Mouse (Mus musculus) layer of hippocampus, adult 11-12 months (tissue): Measurements from ENCODE around the gene Armh2.
A peak's percentile ranks its signal among the peaks of the same experiment; 100 is the strongest.

Experiments
- DNase-seq: peaks from one replicate; pipeline ENCODE4 v3.0.0; 2022; ENCODE audit warnings: low spot score

Gene Armh2

DNA sequence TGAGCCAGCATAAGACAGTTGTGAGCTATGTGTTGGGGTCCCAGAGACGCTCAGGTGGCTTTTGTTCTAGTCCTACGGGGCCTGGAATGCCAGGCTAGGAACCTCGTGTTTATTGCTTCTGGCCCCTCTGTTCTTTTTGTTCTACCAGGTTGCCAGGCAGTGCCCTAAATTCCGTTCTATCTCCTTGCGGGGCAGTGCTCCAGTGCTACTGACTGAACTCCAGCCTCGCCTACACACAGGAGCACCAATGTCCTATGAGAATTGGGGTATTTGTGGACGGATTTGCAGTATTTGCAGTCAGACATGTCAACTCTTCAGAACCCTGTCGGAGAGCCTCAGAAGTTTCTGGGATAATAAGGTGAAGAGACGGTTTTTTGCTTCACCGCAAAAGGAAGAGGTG is at the start of gene Armh2:
Armh2 (plus strand) TSS at position 205 of the 400 bp plus-strand sequence.
- DNase-seq = no peak

DNA sequence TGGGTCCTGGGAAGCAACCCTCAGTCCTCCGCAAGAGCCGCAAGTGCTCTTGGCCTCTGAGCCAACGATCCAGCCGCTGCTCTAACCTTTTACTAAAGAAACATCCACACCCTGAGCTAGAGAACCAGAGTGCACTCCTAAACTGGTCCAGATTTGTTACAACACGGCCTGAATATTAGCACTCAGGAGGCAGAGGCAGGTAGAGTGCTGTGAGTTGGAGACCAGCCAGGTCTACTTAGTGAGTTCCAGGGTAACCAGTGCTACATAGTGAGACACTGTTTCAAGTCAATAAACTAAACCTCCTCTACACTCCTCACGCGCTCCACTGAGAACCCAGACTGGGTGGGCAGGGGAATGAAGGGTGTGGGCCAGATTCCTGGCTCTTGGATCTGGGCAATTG is 47.7 kb upstream of the Armh2 start:
- no peak for DNase-seq

DNA sequence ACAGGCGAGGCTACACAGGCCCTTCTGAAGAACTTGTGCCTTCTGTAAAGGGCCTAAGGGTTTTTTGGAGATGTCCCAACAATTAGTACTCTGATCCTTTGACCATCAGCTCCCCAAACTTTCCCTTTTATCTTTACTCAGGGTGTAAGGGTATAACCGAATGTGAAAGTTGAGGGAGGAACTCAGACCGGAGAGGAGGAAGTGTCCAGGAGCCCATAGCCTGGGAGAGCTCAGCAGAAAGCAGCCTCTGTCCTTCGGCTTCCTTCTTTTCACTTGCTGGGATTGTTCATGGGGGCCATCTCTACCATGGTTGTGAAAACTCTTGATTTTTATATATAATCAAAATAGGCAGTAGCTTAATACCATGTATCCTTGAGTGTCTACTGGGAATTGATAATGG is 42.3 kb upstream of the Armh2 start:
- DNase-seq = no peak

DNA sequence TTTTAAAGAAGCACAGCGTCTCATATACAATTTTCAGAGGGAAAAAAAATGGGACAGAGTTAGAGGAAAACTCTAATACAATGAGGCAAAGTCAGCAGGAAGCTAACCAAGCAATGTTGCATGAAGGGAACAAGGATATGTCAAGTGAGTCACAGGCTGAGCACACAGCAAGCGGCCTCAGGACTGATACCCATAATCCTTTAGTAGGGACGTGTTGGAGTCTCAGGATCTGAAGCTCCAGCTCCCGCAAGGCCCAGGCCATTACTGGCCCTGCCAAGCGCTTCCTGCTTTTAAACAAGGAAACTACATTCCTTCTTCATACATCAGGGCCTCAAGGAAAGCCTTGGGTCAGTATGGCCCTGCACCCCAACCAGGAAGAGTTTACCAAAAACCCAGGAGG is 38.9 kb upstream of the Armh2 start:
- DNase-seq = no peak

DNA sequence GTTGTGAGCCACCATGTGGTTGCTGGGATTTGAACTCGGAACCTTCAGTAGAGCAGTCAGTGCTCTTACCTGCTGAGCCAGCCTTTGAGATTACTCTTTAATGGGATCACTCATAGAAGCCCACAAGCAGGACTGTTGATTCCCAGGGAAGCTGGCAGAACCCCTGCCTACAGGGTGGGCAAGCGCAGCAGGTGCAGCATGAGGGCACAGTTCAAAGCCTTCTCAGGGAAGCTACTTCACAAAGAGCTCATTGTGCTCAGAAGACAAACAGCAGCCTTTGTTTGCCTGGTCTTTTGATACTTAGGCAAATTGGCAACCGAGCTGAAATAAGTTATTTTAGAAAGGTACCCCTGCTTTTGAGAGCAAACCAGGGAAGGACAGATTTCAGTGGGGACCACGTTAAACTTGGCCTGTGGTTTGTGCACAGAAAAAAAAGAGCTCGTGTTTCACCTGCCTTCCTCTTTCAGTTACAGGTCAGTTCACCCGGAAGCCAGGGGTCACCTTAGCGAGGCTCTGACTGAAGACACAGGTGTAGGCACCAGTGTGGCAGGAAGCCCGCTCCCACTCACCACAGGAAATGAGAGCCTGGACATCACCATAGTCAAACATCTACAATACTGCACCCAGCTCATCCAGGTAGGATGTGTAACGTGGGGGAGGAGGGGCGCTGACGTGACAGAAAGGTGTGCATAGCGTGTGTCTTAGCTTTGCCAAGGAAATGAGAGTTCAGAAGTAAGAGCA is 31.2 kb upstream of the Armh2 start:
- no peak for DNase-seq

DNA sequence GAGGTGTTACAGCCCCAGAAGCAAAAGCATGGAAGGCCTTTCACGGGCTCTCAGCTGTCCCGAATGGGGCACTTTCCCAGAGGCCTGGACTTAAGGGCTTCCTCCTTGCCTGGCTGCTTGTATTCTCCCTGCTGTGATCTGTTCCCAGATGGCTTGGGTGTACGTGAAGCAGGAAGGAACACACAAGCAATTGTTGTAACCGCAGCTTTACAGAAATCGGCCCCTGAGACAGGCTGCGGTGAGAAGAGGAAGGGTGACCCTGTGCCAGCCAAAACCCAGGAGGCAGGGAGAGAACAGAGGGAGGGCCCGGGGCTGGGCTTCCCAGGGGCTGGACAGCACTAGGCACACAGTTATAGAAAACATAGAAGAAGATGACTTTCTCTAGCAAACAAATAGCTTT is 30.1 kb upstream of the Armh2 start:
- DNase-seq = no peak

DNA sequence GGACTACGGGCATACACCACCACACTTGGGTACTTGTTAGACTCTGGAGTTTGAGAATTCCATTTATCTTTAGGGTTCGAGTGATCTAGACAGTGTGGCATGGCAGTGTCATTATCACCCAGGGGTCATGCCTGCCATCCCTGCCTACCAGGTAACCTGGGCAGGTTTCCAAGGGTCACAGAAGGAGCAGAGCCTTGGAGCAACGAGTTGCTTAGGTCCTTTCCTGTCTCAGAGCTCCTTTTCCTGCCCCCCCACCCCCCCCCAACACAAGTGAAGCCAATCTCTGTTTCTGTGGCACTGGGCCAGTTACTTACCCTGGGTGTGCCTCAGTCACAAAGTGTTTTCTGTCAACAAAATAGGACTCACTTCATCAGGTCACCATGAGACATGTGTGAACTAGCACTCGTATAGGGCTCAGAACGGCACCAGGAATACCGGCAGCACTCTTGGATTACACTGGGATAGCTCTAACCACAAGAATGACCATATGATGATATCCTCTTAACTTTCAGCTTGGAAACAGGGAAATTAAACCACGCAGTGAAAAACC is 28.4 kb upstream of the Armh2 start:
- DNase-seq = no peak

DNA sequence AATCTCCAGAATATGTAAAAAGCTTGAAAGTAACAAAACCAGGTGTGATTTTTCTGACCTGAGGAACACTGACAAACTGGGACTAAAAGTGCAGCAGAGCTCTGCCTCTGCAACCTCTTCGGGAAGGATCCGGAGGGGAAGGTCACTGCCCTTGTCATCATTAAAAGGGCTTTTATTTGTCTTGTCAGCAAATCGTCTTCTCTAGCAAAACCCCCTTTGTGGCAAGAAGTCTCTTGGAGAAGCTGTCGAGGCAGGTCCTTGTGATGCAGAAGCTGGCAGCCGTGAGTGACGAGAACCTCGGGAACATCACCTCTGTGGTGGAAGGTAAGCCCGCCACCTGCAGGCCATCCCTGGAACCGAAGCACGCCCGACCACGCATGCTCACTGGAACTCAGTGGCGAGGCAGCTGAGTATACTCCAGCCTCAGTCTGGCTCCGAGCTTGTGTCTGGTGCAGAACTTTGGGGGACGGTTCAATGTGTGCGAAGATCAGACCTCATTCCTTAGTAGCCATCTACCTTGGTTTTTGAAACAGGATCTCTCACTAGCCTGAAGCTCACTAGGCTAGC is 27.5 kb upstream of the Armh2 start:
- DNase-seq = peak; percentile 90

DNA sequence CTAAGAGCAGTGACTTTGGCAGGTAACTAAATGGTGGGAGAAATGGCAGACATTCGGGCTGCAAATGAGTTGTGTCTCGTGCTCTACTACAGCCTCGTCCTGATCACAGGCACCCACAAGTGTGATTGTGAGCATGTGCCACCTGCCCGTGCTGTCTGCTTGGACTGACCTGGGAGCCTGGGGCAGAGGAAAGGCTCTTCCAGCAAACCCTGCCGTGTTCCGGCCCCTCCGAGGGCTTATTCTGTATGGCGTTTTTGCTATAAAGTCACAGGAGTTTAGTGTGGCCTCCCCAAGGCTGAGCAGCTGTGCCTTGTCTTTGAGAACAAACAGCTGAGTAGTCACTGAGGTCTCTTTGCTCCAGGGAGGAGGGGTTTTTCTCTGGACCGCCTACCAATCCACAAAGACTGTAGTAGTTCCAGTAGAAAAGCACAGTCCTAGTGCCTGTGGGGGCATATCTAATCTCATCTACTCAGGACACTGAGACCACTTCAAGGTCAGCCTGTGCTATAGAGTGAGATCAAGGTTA is 26.6 kb upstream of the Armh2 start:
- no peak for DNase-seq

DNA sequence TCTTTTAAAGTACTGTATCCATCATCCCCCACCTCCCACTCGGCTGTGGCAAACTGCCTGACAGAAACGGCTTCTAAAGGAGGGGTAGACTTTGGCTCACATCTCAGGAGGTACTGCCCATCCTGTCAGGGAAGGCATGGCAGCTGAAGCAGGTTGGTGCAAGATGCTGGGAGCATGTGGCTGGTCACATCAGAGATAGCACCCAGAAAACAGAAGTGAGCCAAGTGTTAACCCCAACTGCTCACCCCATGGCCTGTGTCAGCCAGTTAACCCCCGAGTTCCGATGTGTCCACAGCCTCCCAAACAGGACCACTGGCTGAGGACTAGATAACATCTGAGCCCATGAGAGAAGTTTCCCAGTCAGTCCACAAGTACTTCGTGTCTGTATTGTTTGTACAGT is 25.4 kb upstream of the Armh2 start:
- DNase-seq = no peak

DNA sequence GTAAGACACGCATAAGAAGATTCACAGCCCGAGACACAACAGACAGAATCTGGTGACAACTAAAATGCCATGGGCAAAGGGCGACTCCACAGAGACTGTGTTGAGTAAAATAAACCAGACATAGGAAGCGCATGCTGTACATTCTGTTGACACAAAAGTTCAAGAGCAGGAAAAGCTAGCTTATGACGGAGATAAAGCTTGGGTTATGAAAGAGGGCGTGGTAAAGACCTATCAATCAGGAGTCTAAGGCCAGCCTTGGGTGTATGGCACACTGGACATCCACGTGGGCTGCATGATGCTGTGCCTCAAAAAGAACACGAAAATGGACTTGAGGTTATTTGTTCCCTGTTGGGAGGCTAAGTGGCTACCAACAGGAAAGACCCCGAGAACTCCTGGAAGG is 24.6 kb upstream of the Armh2 start:
- no peak for DNase-seq

DNA sequence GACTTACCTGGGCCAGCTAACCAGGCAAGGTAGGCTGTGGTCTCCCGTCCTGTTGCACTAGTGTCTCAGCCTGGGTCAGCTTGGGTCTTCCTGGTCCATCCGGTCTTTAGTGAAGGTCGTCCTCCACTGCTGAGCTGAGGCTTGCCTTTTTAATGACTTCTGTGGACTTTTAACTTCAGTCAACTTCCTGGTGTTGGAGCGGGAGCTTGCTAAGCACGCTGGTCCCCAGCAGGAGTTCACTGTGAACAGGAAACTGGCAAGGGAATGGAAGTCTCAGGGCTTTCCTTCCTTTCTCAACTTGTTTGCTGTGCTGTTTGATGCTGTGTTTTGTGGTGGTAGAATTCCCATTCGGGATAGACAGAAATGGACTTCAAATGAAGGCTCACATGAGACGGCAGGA is 23.4 kb upstream of the Armh2 start:
- no peak for DNase-seq

DNA sequence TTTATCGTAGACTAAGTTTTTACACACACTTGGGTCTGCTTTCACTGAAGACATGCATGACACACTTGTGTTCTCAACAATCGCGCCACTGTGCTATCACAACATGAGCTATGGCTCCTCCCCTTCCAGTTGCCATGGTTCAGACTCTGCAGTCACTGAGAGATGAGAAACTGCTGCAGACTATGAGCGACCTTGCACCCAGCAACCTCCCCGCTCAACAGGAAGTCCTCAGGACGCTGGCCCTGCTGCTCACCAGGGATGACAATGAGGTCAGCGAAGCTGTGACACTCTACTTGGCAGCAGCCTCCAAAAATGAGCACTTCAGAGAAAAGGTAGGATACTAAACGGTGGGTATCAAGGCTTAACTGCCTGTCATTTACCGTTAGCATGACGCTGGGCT is 19.5 kb upstream of the Armh2 start:
- no peak for DNase-seq

DNA sequence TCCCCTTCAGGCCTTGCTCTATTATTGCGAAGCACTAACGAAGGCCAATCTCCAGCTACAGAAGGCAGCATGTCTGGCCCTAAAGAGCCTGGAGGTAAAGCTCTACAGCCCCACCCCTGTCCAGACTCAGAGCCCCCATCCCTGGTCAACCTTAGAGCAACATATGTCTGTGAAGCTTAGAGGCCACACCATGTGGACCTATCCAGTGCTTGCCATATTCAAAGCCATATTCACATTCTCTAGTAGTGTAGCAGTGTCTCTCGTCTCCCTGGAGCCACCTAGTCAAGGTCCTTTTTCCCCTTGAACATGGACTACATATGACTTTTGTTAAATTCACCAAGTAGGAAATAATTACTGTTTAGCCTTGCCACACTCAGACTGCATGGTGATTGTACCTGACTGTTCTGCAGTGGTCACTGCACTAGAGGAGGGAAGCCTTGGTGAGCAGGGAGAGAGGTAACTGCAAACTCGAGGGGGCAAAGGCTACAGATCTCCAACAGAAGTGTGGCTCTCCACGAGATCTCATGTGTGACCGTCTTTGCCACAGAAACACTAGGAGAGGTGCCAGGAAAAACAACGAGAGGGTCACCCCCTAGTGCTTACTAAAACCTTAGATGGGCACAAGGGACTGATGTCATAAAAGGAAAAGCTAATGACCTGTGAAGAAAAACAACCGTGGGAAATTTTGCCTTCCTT is 17.2 kb upstream of the Armh2 start:
- DNase-seq = no peak

DNA sequence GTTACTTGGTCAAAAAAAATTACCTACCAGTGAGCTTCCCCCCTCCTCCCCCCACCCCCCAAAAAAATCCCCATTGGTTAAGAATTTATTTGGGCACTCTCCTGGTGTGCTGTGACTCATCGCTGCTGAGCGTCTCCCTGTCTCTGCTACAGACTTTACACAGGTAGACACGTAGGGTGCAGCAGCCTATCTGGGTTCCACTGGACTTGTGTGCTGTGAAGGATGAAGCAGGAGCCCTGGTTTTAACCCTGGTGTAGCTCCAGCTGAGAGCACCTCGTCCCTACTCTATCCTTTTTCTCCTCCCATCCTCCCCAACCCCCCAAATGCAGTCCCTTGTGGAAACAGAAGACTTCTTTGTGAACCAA is 16.7 kb upstream of the Armh2 start:
- no peak for DNase-seq

DNA sequence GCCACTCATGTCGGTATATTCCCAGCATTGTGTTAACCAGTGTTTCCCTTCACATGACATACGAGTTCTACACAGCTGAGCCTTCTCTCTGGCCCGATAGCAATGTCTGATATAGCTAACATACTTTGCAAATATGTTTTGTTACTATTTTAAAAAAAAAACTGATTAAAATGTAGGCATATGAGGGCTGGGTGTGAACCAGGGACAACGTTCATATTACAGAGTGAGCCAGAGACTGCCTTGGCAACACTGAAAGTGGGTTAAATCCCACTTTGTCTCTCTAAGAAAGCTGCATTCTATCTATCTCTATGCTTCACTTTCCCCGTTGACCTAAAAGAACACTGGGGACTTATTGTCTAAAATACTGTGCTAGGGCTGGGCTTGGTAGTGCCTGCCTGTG is 11.9 kb upstream of the Armh2 start:
- DNase-seq = no peak

DNA sequence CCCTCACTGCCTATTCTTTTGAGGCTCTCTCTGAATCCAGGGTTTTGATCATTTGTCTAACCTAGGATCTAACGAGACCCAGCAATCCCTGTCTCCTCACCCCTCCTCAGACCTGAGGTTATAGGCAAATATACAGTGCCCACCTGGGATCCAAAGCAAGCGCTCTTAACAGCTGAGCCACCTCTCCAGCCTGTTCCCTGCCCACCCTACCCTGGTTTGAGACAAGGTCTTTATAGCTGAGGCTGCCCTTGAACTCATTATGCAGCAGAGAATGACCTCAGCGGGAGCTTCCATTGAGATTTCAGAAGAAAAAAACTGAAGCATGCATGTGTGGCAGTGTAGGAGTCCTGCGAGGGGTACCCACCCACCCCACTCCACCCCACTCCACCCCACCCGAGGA is 6.5 kb upstream of the Armh2 start:
- DNase-seq = no peak

DNA sequence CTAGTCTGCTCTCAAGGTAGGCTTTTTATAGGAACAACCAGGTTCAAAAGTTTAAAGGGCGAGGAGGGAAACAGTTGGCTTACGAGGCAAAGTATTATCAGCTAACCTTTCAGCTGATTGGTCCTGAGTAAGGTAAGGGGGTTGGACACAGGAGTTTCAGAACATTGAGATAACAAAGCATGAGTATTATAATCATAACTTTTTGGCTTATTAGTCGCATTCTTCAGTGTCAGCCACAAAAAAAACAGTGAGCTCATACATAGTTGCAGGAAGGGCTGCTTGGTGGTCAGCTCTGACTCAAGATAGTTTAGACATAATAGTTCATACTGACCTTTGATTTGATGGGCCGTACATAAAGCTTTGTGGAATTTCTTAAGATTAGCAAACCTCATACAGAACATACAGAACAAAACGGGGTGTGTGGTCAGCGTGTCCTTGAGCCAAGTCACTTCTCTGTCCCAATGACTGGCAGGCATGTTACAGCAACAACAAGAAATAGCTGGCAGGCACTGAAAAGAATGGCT is 5.4 kb upstream of the Armh2 start:
- DNase-seq = no peak

DNA sequence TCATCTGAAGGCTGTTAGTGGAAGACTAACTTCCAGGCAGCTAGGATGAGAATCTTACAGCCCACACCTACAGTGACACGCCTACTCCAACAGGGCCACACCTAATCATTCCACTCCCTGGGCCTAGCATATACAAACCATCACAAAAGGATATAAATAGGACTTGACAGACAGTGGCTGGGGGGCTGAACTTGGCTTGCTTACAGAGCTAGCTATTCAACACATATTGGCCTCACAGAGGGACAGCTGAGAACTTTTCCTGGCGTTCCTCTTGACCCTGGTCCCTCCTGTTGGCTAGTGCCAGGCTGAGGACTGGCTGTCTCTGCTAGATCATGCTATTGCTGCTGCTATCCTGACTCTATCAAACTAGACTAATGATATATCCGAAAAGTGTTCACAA is 6.8 kb downstream of the Armh2 start:
- no peak for DNase-seq

DNA sequence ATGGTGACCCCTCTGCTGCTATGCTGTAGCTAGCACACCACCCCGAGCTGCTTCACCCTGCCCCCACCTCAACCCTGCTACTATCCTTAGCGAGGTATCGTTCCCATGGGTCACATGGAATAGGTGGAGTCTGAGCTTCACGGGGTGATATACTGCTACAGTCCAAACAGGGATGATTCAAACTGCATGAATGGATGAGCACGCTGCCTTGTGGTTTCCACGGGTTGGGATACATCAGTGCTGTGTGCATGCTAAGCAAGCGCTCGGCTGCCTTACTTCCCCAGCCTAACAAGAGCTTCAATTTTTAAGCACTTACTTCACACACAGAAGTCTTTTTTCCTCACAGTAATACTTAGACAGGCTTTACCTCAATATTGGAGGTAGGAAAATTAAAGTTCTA is 9.8 kb downstream of the Armh2 start:
- DNase-seq = no peak

DNA sequence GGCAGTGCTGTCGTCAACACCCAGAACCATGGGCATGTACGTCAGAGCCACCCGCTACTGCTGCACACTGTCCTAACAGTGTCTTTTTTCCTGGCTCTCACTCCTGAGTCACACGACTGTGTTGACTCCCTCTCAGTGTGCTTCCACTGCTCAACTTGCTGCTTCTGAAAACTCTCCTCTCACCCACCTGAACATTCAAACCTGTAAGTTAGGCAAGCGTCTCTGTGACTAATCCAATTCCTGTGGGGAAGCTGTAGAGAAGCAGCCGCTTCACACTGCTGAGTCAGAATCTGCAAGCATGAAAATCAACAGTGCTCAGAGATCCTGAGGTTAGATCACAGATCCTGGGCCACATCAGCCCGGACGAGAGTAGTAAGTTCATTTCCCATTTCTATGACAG is 10.4 kb downstream of the Armh2 start:
- DNase-seq = no peak

DNA sequence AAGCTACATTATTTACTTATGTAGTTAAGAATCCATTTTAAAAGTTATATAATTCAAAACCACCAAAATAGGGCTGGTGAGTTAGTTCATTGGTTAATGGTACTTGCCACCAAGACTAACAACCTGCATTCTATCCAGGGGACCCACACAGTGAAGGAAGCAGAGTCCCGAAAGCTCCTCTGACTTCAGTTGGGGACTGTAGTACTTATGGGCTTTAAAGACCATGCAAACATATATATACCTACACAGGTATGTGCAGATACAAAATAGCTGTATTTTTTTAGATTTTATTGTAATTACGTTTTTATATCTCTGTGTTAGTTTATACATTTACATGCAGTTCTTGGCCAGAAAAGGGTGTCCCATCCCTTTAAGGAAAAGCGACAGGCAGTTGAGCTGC is 15.7 kb downstream of the Armh2 start:
- DNase-seq = no peak
